Mouse (Mus musculus) midbrain, embryonic 10.5 days (tissue): ENCODE measurements at regions not wholly inside any gene's neighbourhood (a gene's known extent, or its start where the extent isn't known, plus 50 kb on each side); places are given as distances from the start of the nearest gene placed in this dataset.
"Not testable (repeated sequence)": the region's sequence is repeated elsewhere in the genome, so short reads cannot be mapped to it uniquely, and the experiment has no call there.

Experiments used
- DNase-seq: peaks from one replicate; pipeline ENCODE4 v3.0.0-alpha.2; 2017; ENCODE audit warnings: low spot score
- H3K27ac ChIP-seq: fragments of 300-500 bp; sonication (generic); replicated peaks from 2 replicates; pipeline ENCODE4 v1.5.1; 2016; ENCODE audit warnings: mild to moderate bottlenecking
- H3K27me3 ChIP-seq: fragments of 300-500 bp; sonication (generic); 2 replicates; pipeline ENCODE4 v1.6.1; 2016; ENCODE audit warnings: low read depth, mild to moderate bottlenecking; ENCODE audit not compliant: poor library complexity, severe bottlenecking
- H3K36me3 ChIP-seq: fragments of 300-500 bp; sonication (generic); 2 replicates; pipeline ENCODE4 v1.6.1; 2016; ENCODE audit warnings: mild to moderate bottlenecking, moderate library complexity
- H3K4me1 ChIP-seq: fragments of 300-500 bp; sonication (generic); 2 replicates; pipeline ENCODE4 v1.6.1; 2016
- H3K4me3 ChIP-seq: fragments of 300-500 bp; sonication (generic); 2 replicates; pipeline ENCODE4 v1.5.1; 2016; ENCODE audit warnings: mild to moderate bottlenecking, moderate library complexity
- H3K9me3 ChIP-seq: fragments of 300-500 bp; sonication (generic); replicated peaks from 2 replicates; pipeline ENCODE4 v1.6.1; 2016; ENCODE audit warnings: mild to moderate bottlenecking
- WGBS: fragments of 180-500 bp; shearing (Covaris S2); methylation state at CpG from one replicate; pipeline ENCODE4 v1.1.7; 2016; 5-methylcytosine and 5-hydroxymethylcytosine counted together

GRCm38 (mm10) chr6:117758516-117758915, 82.5 kb upstream of the Zfp637 start:
- not testable (repeated sequence) for H3K9me3 ChIP-seq, DNase-seq, H3K27ac ChIP-seq, H3K36me3 ChIP-seq, H3K4me3 ChIP-seq, H3K4me1 ChIP-seq, H3K27me3 ChIP-seq
- 20% methylated on average over 6 of the region's 6 CpGs for WGBS

- H3K27ac ChIP-seq, result no peak overlapping the region
- H3K27me3 ChIP-seq, result no peaks in the 10 kb centered on the region
- no peaks in the 10 kb centered on the region for H3K9me3 ChIP-seq
- no peak for DNase-seq
- WGBS, result 85% methylated on average over 7 of the region's 7 CpGs
- no peaks in the 10 kb centered on the region for H3K4me1 ChIP-seq
- no peaks in the 10 kb centered on the region for H3K36me3 ChIP-seq
- no peak overlapping the region for H3K4me3 ChIP-seq
Measured at GRCm38 (mm10) chr6:117771506-117771905, 69.5 kb upstream of the Zfp637 start.

GRCm38 (mm10) chr6:117772396-117772795, 68.6 kb upstream of the Zfp637 start:
- H3K4me1 ChIP-seq, result no peaks in the 10 kb centered on the region
- no peak for DNase-seq

GRCm38 (mm10) chr6:117775304-117776050, 65.5 kb upstream of the Zfp637 start:
- WGBS, result 85% methylated on average over 11 of the region's 11 CpGs

More at GRCm38 (mm10) chr6:117772396-117772795, 68.6 kb upstream of the Zfp637 start:
- Histone ChIP-seq H3K27me3 (no peaks in the 10 kb centered on the region), H3K4me3 (no peak overlapping the region), H3K36me3 (no peaks in the 10 kb centered on the region), H3K9me3 (no peaks in the 10 kb centered on the region), H3K27ac (no peak overlapping the region)

GRCm38 (mm10) chr6:117778027-117778426, 63.0 kb upstream of the Zfp637 start:
- Histone ChIP-seq H3K4me1 (no peaks in the 10 kb centered on the region), H3K4me3 (no peak overlapping the region), H3K9me3 (no peaks in the 10 kb centered on the region), H3K27me3 (no peaks in the 10 kb centered on the region), H3K36me3 (no peaks in the 10 kb centered on the region), H3K27ac (0 out of 2 replicates have a peak overlapping the region, but pooled peaks have one; percentile 38)
- DNase-seq, result no peak
- 85% methylated on average over 2 of the region's 2 CpGs for WGBS

More at GRCm38 (mm10) chr6:117775304-117776050, 65.5 kb upstream of the Zfp637 start:
- Histone ChIP-seq H3K36me3 (no peaks in the 10 kb centered on the region), H3K4me1 (no peaks in the 10 kb centered on the region), H3K9me3 (no peaks in the 10 kb centered on the region), H3K27me3 (no peaks in the 10 kb centered on the region), H3K27ac (no peak overlapping the region), H3K4me3 (no peak overlapping the region)
- DNase-seq, result no peak

- no peaks in the 10 kb centered on the region for H3K9me3 ChIP-seq
- H3K27ac ChIP-seq, result no peak overlapping the region
- 80% methylated on average over 8 of the region's 8 CpGs for WGBS
- DNase-seq, result no peak
- H3K27me3 ChIP-seq, result no peaks in the 10 kb centered on the region
- no peak overlapping the region for H3K4me3 ChIP-seq
- no peaks in the 10 kb centered on the region for H3K4me1 ChIP-seq
- H3K36me3 ChIP-seq, result no peaks in the 10 kb centered on the region
Measured at GRCm38 (mm10) chr6:117778481-117778880, 62.5 kb upstream of the Zfp637 start.

- DNase-seq, result no peak
- Histone ChIP-seq H3K4me3 (no peak overlapping the region), H3K27me3 (no peaks in the 10 kb centered on the region), H3K36me3 (no peaks in the 10 kb centered on the region), H3K9me3 (no peaks in the 10 kb centered on the region), H3K27ac (no peak overlapping the region), H3K4me1 (no peaks in the 10 kb centered on the region)
- 84% methylated on average over 7 of the region's 7 CpGs for WGBS
Measured at GRCm38 (mm10) chr6:117779020-117779419, 62.0 kb upstream of the Zfp637 start.

- H3K27ac ChIP-seq, result no peak overlapping the region
- no peak for DNase-seq
- H3K4me1 ChIP-seq, result no peaks in the 10 kb centered on the region
- 82% methylated on average over 12 of the region's 12 CpGs for WGBS
- H3K4me3 ChIP-seq, result no peak overlapping the region
- no peaks in the 10 kb centered on the region for H3K27me3 ChIP-seq
- no peaks in the 10 kb centered on the region for H3K9me3 ChIP-seq
- H3K36me3 ChIP-seq, result no peaks in the 10 kb centered on the region
Measured at GRCm38 (mm10) chr6:117788580-117789540, 52.1 kb upstream of the Zfp637 start.

GRCm38 (mm10) chr6:117790581-117790980, 50.4 kb upstream of the Zfp637 start:
- Histone ChIP-seq H3K27me3 (no peaks in the 10 kb centered on the region), H3K4me3 (no peak overlapping the region), H3K27ac (no peak overlapping the region), H3K9me3 (no peaks in the 10 kb centered on the region), H3K36me3 (no peaks in the 10 kb centered on the region), H3K4me1 (no peaks in the 10 kb centered on the region)
- no peak for DNase-seq
- WGBS, result 90% methylated on average over 6 of the region's 6 CpGs
